Mouse (Mus musculus) heart, embryonic 14.5 days (tissue): Measurements from ENCODE around the gene Cib3. TPM values are rescaled to one million over a fixed set of nuclear protein-coding genes. Genes with fewer than 3 reads are reported as not detected.

Experiments
- ATAC-seq: fragments of 200-750 bp; cut with Nextera tagmentation; 2 replicates; pipeline ENCODE4 v1.8.0; 2017; ENCODE audit warnings: low read depth, moderate TSS enrichment; ENCODE audit not compliant: insufficient number of reproducible peaks, insufficient read depth, low FRiP score
- H3K27ac ChIP-seq, 2 experiments: fragments of 200-500 bp in 1 of 2; fragments of 300-500 bp in 1 of 2; sonication (generic) in 1 of 2; replicated peaks in 1 of 2; 2 replicates each; pipeline ENCODE4 v1.5.1; 2012 to 2014; ENCODE audit warnings: low read depth in 2 of 2, low read length in 2 of 2, control low read depth in 1 of 2, mild to moderate bottlenecking in 1 of 2, mixed read lengths in 1 of 2; ENCODE audit not compliant: control insufficient read depth in 1 of 2, insufficient read depth in 1 of 2
- H3K27me3 ChIP-seq: fragments of 300-500 bp; sonication (generic); 2 replicates; pipeline ENCODE4 v1.6.1; 2014; ENCODE audit warnings: mild to moderate bottlenecking, low read length, control low read depth; ENCODE audit not compliant: control insufficient read depth, insufficient read depth
- H3K36me3 ChIP-seq: fragments of 300-500 bp; sonication (generic); 2 replicates; pipeline ENCODE4 v1.6.1; 2014; ENCODE audit warnings: mild to moderate bottlenecking, control low read depth, low read length, mixed read lengths; ENCODE audit not compliant: control insufficient read depth, insufficient read depth
- H3K4me1 ChIP-seq, 2 experiments: fragments of 200-500 bp in 1 of 2; fragments of 300-500 bp in 1 of 2; sonication (generic) in 1 of 2; 2 replicates each; pipeline ENCODE4 v1.6.1; 2012 to 2014; ENCODE audit warnings: low read length in 2 of 2, control low read depth in 1 of 2, mixed read lengths in 1 of 2; ENCODE audit not compliant: control insufficient read depth in 2 of 2, insufficient read depth in 2 of 2
- H3K4me2 ChIP-seq: fragments of 300-500 bp; sonication (generic); 2 replicates; pipeline ENCODE4 v1.6.1; 2014; ENCODE audit warnings: mild to moderate bottlenecking, low read length
- H3K4me3 ChIP-seq, 2 experiments: fragments of 200-500 bp in 1 of 2; fragments of 300-500 bp in 1 of 2; sonication (generic) in 1 of 2; 2 replicates each; pipeline ENCODE4 v1.5.1; 2012 to 2014; ENCODE audit warnings: low read length in 2 of 2, mild to moderate bottlenecking in 2 of 2, control low read depth in 1 of 2, low read depth in 1 of 2, moderate library complexity in 1 of 2; ENCODE audit not compliant: control insufficient read depth in 1 of 2, insufficient read depth in 1 of 2
- H3K9ac ChIP-seq: fragments of 300-500 bp; sonication (generic); 2 replicates; pipeline ENCODE4 v1.6.1; 2014; ENCODE audit warnings: mild to moderate bottlenecking, low read length
- H3K9me3 ChIP-seq: fragments of 300-500 bp; sonication (generic); 2 replicates; pipeline ENCODE4 v1.6.1; 2016; ENCODE audit warnings: low read length, control low read depth; ENCODE audit not compliant: control insufficient read depth
- WGBS: fragments of 180-500 bp; shearing (Covaris S2); extraction: QIAGEN DNeasy Blood & Tissue Kit; methylation state at CpG from one replicate; pipeline ENCODE4 v1.1.7; 2014; 5-methylcytosine and 5-hydroxymethylcytosine counted together
- polyA plus RNA-seq: library from polyadenylated mRNA; unstranded; fragments of >200 nt; fragmentation: Nextera tagmentation; extraction: Ambion mirVana; gene quantifications from 2 replicates; pipeline ENCODE4 v1.2.1, GENCODE M21; 2014

The Cib3 gene
- polyA plus RNA-seq, 1 experiment from 2014 or later: not detected

- Histone ChIP-seq H3K27me3 (no peaks in the 10 kb centered on the region), H3K9ac (no peak overlapping the region), H3K9me3 (no peaks in the 10 kb centered on the region), H3K27ac (no peak overlapping the region), H3K4me2 (no peak overlapping the region), H3K4me3 (no peak overlapping the region), H3K36me3 (no peaks in the 10 kb centered on the region), H3K4me1 (no peaks in the 10 kb centered on the region)
- WGBS: 63% methylated on average over 4 of the region's 4 CpGs
- no peak for ATAC-seq
These were observed 2.4 kb downstream of the Cib3 start for GRCm38 (mm10) chr8:72210222-72210621.

GRCm38 (mm10) chr8:72208582-72208981 is 4.1 kb downstream of the Cib3 start:
- H3K9me3 ChIP-seq: peaks cover 8% of the 10 kb centered on the region; the same call in 1 of the 2 replicates
- H3K9ac ChIP-seq: no peak overlapping the region
- no peaks in the 10 kb centered on the region for H3K36me3 ChIP-seq
- no peak for ATAC-seq
- H3K4me1 ChIP-seq: no peaks in the 10 kb centered on the region
- H3K27me3 ChIP-seq: no peaks in the 10 kb centered on the region
- no peak overlapping the region for H3K4me2 ChIP-seq
- H3K27ac ChIP-seq: no peak overlapping the region
- WGBS: 59% methylated on average over 1 of the region's 1 CpGs
- H3K4me3 ChIP-seq: no peak overlapping the region

GRCm38 (mm10) chr8:72197997-72198396 is 14.6 kb downstream of the Cib3 start:
- peaks cover 17% of the 10 kb centered on the region for H3K9me3 ChIP-seq
- 52% methylated on average over 8 of the region's 8 CpGs for WGBS

GRCm38 (mm10) chr8:72192065-72192464 is 20.6 kb downstream of the Cib3 start:
- Histone ChIP-seq H3K4me1 (no peaks in the 10 kb centered on the region; a peak in 1 of 4 replicates), H3K4me3 (no peak overlapping the region), H3K4me2 (no peak overlapping the region), H3K27ac (no peak overlapping the region), H3K27me3 (no peaks in the 10 kb centered on the region), H3K36me3 (no peaks in the 10 kb centered on the region), H3K9me3 (no peaks in the 10 kb centered on the region), H3K9ac (no peak overlapping the region)
- ATAC-seq: no peak

More at GRCm38 (mm10) chr8:72197997-72198396, 14.6 kb downstream of the Cib3 start:
- Histone ChIP-seq H3K27ac (no peak overlapping the region), H3K4me1 (no peaks in the 10 kb centered on the region), H3K27me3 (no peaks in the 10 kb centered on the region), H3K4me2 (no peak overlapping the region), H3K9ac (no peak overlapping the region), H3K36me3 (no peaks in the 10 kb centered on the region), H3K4me3 (no peak overlapping the region)
- ATAC-seq: no peak; the same call in 1 of the 2 replicates

GRCm38 (mm10) chr8:72190215-72190539 is 22.5 kb downstream of the Cib3 start:
- H3K4me3 ChIP-seq: no peak overlapping the region
- no peak overlapping the region for H3K9ac ChIP-seq
- 77% methylated on average over 2 of the region's 2 CpGs for WGBS
- ATAC-seq: no peak
- H3K27ac ChIP-seq: no peak overlapping the region
- no peaks in the 10 kb centered on the region for H3K27me3 ChIP-seq
- H3K4me2 ChIP-seq: no peak overlapping the region
- H3K36me3 ChIP-seq: no peaks in the 10 kb centered on the region
- H3K9me3 ChIP-seq: no peaks in the 10 kb centered on the region
- H3K4me1 ChIP-seq: no peaks in the 10 kb centered on the region; a peak in 1 of 4 replicates

- no peak within 1 kb of the TSS for H3K9ac ChIP-seq
- H3K4me1 ChIP-seq: no peaks in the 10 kb centered on the region; a peak in 1 of 4 replicates
- H3K4me3 ChIP-seq: no peak within 1 kb of the TSS
- H3K9me3 ChIP-seq: no peaks in the 10 kb centered on the region
- no peak within 1 kb of the TSS for H3K4me2 ChIP-seq
- no peak within 1 kb of the TSS for H3K27ac ChIP-seq
- no peak for ATAC-seq
- no peaks in the 10 kb centered on the region for H3K27me3 ChIP-seq
- no peaks in the 10 kb centered on the region for H3K36me3 ChIP-seq
- WGBS: 61% methylated on average over 12 of the region's 12 CpGs
These were observed 23.0 kb downstream of the Cib3 start, which contains the start of gene Hsh2d for GRCm38 (mm10) chr8:72189417-72190214. Gene Hsh2d, plus strand, starts transcription at chr8:72189638.

- Histone ChIP-seq H3K27me3 (no peaks in the 10 kb centered on the region), H3K4me2 (no peak overlapping the region), H3K4me3 (no peak overlapping the region), H3K27ac (no peak overlapping the region), H3K4me1 (no peaks in the 10 kb centered on the region; a peak in 1 of 4 replicates), H3K36me3 (no peaks in the 10 kb centered on the region), H3K9ac (no peak overlapping the region), H3K9me3 (no peaks in the 10 kb centered on the region)
- no peak for ATAC-seq
- WGBS: 86% methylated on average over 2 of the region's 2 CpGs
These were observed 24.8 kb downstream of the Cib3 start for GRCm38 (mm10) chr8:72187793-72188331.
